Mouse (Mus musculus) forebrain, embryonic 10.5 days (tissue): Measurements from ENCODE around the gene Zfp663. TPM values are rescaled to one million over a fixed set of nuclear protein-coding genes. Genes with fewer than 3 reads are reported as not detected.
A peak's percentile ranks its signal among the peaks of the same experiment; 100 is the strongest.

Experiments used
- DNase-seq: peaks from one replicate; pipeline ENCODE4 v3.0.0-alpha.2; 2017; ENCODE audit warnings: low spot score; ENCODE audit errors: extremely low spot score
- H3K27ac ChIP-seq: fragments of 300-500 bp; sonication (generic); 2 replicates; pipeline ENCODE4 v1.5.1; 2016; ENCODE audit warnings: mild to moderate bottlenecking
- H3K27me3 ChIP-seq: fragments of 300-500 bp; sonication (generic); 2 replicates; pipeline ENCODE4 v1.6.1; 2016; ENCODE audit warnings: mild to moderate bottlenecking; ENCODE audit not compliant: poor library complexity, severe bottlenecking
- H3K36me3 ChIP-seq: fragments of 300-500 bp; sonication (generic); replicated peaks from 2 replicates; pipeline ENCODE4 v1.6.1; 2016; ENCODE audit warnings: mild to moderate bottlenecking, moderate library complexity
- H3K4me1 ChIP-seq: fragments of 300-500 bp; sonication (generic); 2 replicates; pipeline ENCODE4 v1.6.1; 2016
- H3K4me3 ChIP-seq: fragments of 300-500 bp; sonication (generic); 2 replicates; pipeline ENCODE4 v1.5.1; 2016; ENCODE audit warnings: mild to moderate bottlenecking, moderate library complexity
- H3K9me3 ChIP-seq: fragments of 300-500 bp; sonication (generic); 2 replicates; pipeline ENCODE4 v1.6.1; 2016; ENCODE audit warnings: mild to moderate bottlenecking, moderate library complexity
- WGBS: fragments of 180-500 bp; shearing (Covaris S2); methylation state at CpG from one replicate; pipeline ENCODE4 v1.1.7; 2016; 5-methylcytosine and 5-hydroxymethylcytosine counted together
- polyA plus RNA-seq: library from polyadenylated mRNA; unstranded; fragments of >200 nt; fragmentation: Nextera tagmentation; extraction: Ambion mirVana; gene quantifications from 2 replicates; pipeline ENCODE4 v1.2.1, GENCODE M21; 2016

Gene Zfp663
- polyA plus RNA-seq, 1 experiment from 2014 or later = 4.9 TPM

- no peaks in the 10 kb centered on the region for H3K36me3 ChIP-seq
- peaks cover 63% of the 10 kb centered on the region for H3K27me3 ChIP-seq
- no peak overlapping the region for H3K27ac ChIP-seq
- 16% methylated on average over 21 of the region's 21 CpGs for WGBS
- H3K9me3 ChIP-seq = no peaks in the 10 kb centered on the region
- peak overlapping the region; percentile 1; the same call in 1 of the 2 replicates for H3K4me3 ChIP-seq
- DNase-seq = peak; percentile 72
- H3K4me1 ChIP-seq = peaks cover 48% of the 10 kb centered on the region
Measured at GRCm38 (mm10) chr2:165364334-165365091, 4.0 kb downstream of the Zfp663 start.

DNA sequence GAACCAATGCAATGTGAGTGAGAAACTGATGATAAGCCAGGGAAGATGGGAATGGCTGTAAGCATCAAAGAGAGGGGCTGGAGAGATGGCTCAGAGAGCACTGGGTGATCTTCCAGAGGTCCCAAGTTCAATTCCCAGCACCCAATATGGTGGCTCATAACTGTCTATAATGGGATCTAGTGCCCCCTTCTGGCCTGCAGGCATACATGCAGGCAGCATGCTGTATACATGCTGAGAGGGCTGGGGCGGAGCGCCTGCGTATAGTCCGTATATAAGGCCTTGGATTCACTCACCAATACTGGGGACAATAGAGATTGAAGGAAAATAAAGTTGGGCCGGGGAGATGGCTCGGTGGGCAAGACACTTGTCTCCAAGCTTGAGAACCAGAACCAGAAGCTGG, 5.2 kb downstream of the Zfp663 start:
- Histone ChIP-seq H3K27ac (no peak overlapping the region), H3K36me3 (no peaks in the 10 kb centered on the region), H3K4me3 (no peak overlapping the region), H3K4me1 (peaks cover 35% of the 10 kb centered on the region), H3K27me3 (peaks cover 63% of the 10 kb centered on the region), H3K9me3 (no peaks in the 10 kb centered on the region)
- DNase-seq = no peak
- WGBS = 91% methylated on average over 6 of the region's 6 CpGs

- WGBS = 3% methylated on average over 1 of the region's 1 CpGs
- Histone ChIP-seq H3K27ac (no peak overlapping the region), H3K36me3 (0 out of 2 replicates have a peak, but pooled peaks cover under 1% of the 10 kb centered on the region), H3K9me3 (peaks cover 6% of the 10 kb centered on the region; the same call in 1 of the 2 replicates), H3K4me3 (no peak overlapping the region), H3K4me1 (peaks cover 17% of the 10 kb centered on the region), H3K27me3 (peaks cover 43% of the 10 kb centered on the region)
- DNase-seq = peak; percentile 66
Measured at GRCm38 (mm10) chr2:165360861-165361260, 7.7 kb downstream of the Zfp663 start.

- Histone ChIP-seq H3K36me3 (peaks cover 17% of the 10 kb centered on the region), H3K4me1 (peaks cover 6% of the 10 kb centered on the region; the same call in 1 of the 2 replicates), H3K9me3 (peaks cover 37% of the 10 kb centered on the region), H3K27me3 (no peaks in the 10 kb centered on the region), H3K4me3 (no peak overlapping the region), H3K27ac (no peak overlapping the region)
- no peak for DNase-seq
- 94% methylated on average over 20 of the region's 20 CpGs for WGBS
Measured at GRCm38 (mm10) chr2:165351828-165352513, 16.6 kb downstream of the Zfp663 start.

DNA sequence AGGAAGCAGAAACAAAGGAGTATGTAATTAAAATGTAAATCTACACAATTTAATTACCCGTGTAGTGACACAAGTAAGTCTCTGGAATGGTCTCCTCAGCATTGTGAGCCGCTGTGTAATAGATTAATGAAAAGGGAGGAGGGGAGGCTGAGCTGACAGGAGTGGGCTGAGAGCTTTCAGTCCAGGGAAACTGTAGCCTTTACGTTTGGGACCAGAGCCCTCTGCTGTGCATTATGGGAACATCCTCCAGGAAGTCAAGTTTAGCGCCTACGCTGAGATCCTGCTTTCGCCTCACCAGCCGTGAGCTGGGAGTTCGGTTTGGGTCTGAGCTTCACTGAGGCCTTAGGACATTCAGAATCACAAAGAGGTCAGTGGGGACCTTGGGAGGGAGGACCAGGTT, 19.1 kb downstream of the Zfp663 start:
- no peaks in the 10 kb centered on the region for H3K27me3 ChIP-seq
- peaks cover 6% of the 10 kb centered on the region; the same call in 1 of the 2 replicates for H3K4me1 ChIP-seq
- peaks cover 14% of the 10 kb centered on the region for H3K36me3 ChIP-seq
- H3K27ac ChIP-seq = no peak overlapping the region
- 24% methylated on average over 8 of the region's 8 CpGs for WGBS
- H3K4me3 ChIP-seq = no peak overlapping the region
- peaks cover 30% of the 10 kb centered on the region for H3K9me3 ChIP-seq
- no peak for DNase-seq

GRCm38 (mm10) chr2:165346180-165346579, 22.3 kb downstream of the Zfp663 start:
- no peaks in the 10 kb centered on the region for H3K36me3 ChIP-seq
- no peak overlapping the region for H3K27ac ChIP-seq
- WGBS = 88% methylated on average over 5 of the region's 5 CpGs
- peaks cover 6% of the 10 kb centered on the region; the same call in 1 of the 2 replicates for H3K4me1 ChIP-seq
- H3K9me3 ChIP-seq = no peaks in the 10 kb centered on the region
- H3K4me3 ChIP-seq = no peak overlapping the region
- DNase-seq = no peak
- H3K27me3 ChIP-seq = 0 out of 2 replicates have a peak, but pooled peaks cover under 1% of the 10 kb centered on the region

DNA sequence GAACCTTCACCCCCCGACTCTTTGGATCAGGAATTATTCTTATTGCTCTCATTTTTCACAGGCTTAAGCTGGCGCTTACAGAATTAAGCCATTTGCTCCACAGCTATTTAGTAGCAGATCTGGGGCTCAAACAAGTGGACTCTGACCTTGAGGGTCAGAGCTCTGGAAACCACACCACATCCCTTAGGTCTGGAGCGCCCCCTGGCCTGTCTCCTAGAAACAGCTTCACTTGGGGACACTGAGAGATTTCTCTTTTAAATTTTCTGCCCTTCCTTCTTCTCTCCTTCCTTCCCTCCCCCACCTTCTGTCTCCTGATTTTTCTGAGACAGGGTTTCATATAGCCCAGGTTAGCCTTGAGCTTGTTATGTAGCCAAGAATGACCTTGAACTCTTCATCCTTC, 31.3 kb downstream of the Zfp663 start:
- peak; percentile 47 for DNase-seq
- no peak overlapping the region for H3K27ac ChIP-seq
- H3K9me3 ChIP-seq = no peaks in the 10 kb centered on the region
- H3K27me3 ChIP-seq = peaks cover 37% of the 10 kb centered on the region
- H3K36me3 ChIP-seq = no peaks in the 10 kb centered on the region
- 30% methylated on average over 3 of the region's 3 CpGs for WGBS
- H3K4me3 ChIP-seq = no peak overlapping the region
- H3K4me1 ChIP-seq = peaks cover 28% of the 10 kb centered on the region

GRCm38 (mm10) chr2:165332610-165333210, 35.8 kb downstream of the Zfp663 start:
- Histone ChIP-seq H3K4me1 (peaks cover 21% of the 10 kb centered on the region), H3K27ac (no peak overlapping the region), H3K36me3 (no peaks in the 10 kb centered on the region), H3K4me3 (peak overlapping the region; percentile 2; the same call in 1 of the 2 replicates), H3K9me3 (no peaks in the 10 kb centered on the region; the same call in 1 of the 2 replicates), H3K27me3 (peaks cover 24% of the 10 kb centered on the region)
- DNase-seq = no peak
- WGBS = 53% methylated on average over 14 of the region's 14 CpGs

- Histone ChIP-seq H3K36me3 (no peaks in the 10 kb centered on the region), H3K27ac (no peak overlapping the region), H3K9me3 (no peaks in the 10 kb centered on the region; the same call in 1 of the 2 replicates), H3K4me3 (no peak overlapping the region), H3K4me1 (peaks cover 41% of the 10 kb centered on the region), H3K27me3 (peaks cover 16% of the 10 kb centered on the region)
- no peak for DNase-seq
- WGBS = 62% methylated on average over 3 of the region's 3 CpGs
Measured at GRCm38 (mm10) chr2:165329703-165330102, 38.8 kb downstream of the Zfp663 start.

DNA sequence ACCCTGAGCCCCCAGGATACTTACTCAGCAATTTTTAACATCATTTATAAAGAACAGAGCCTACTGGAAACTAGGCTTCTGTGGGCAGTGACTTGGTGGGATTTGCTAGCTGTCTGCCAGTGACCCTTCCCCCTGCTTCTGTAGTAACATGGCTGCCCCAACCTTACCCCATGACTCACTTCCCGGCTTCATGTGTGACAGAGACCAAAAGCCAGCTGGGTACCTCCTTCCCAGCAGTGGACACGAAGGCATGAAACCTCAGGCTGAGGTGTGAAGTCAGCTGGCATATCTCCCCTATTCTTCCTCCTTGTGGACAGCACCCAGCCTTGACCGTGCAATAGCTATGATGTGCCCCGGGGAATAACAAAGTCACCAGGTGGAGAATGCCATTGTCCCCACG, 39.8 kb downstream of the Zfp663 start:
- Histone ChIP-seq H3K36me3 (no peaks in the 10 kb centered on the region), H3K27me3 (peaks cover 16% of the 10 kb centered on the region)

GRCm38 (mm10) chr2:165327386-165327785, 41.1 kb downstream of the Zfp663 start:
- DNase-seq = no peak
- WGBS = 59% methylated on average over 7 of the region's 7 CpGs
- H3K27ac ChIP-seq = 0 out of 2 replicates have a peak overlapping the region, but pooled peaks have one; percentile 6

More for the DNA sequence above, 39.8 kb downstream of the Zfp663 start:
- no peaks in the 10 kb centered on the region; the same call in 1 of the 2 replicates for H3K9me3 ChIP-seq
- no peak for DNase-seq
- no peak overlapping the region for H3K27ac ChIP-seq
- H3K4me3 ChIP-seq = no peak overlapping the region
- 83% methylated on average over 5 of the region's 5 CpGs for WGBS
- H3K4me1 ChIP-seq = peaks cover 51% of the 10 kb centered on the region

GRCm38 (mm10) chr2:165326304-165327190, 42.0 kb downstream of the Zfp663 start, which contains the start of gene Elmo2:
TSS of gene Elmo2 (minus strand) at chr2:165326479.
- DNase-seq = peak; percentile 95
- peak within 1 kb of the TSS; percentile 95 for H3K4me3 ChIP-seq
- H3K4me1 ChIP-seq = peaks cover 61% of the 10 kb centered on the region
- H3K36me3 ChIP-seq = peaks cover 12% of the 10 kb centered on the region
- H3K9me3 ChIP-seq = no peaks in the 10 kb centered on the region; the same call in 1 of the 2 replicates
- under 1% methylated on average over 55 of the region's 55 CpGs for WGBS
- peaks cover 16% of the 10 kb centered on the region for H3K27me3 ChIP-seq
- peak within 1 kb of the TSS; percentile 91 for H3K27ac ChIP-seq

More at GRCm38 (mm10) chr2:165327386-165327785, 41.1 kb downstream of the Zfp663 start:
- peak overlapping the region; percentile 95 for H3K4me3 ChIP-seq
- peaks cover 4% of the 10 kb centered on the region for H3K36me3 ChIP-seq
- H3K27me3 ChIP-seq = peaks cover 16% of the 10 kb centered on the region
- no peaks in the 10 kb centered on the region; the same call in 1 of the 2 replicates for H3K9me3 ChIP-seq
- peaks cover 55% of the 10 kb centered on the region for H3K4me1 ChIP-seq
